Mouse (Mus musculus) G1E (cell line): ENCODE data around the gene Jarid2.

Source experiments
- CTCF ChIP-seq: IDR thresholded peaks from 2 replicates; pipeline ENCODE4 v1.5.1; 2012; ENCODE audit warnings: low read depth, low read length, inconsistent platforms, mixed read lengths
- GATA1 ChIP-seq: IDR thresholded peaks from 2 replicates; pipeline ENCODE4 v1.6.1; 2012; ENCODE audit warnings: borderline replicate concordance, low read length, inconsistent platforms, mixed read lengths
- GATA2 ChIP-seq: IDR thresholded peaks from 2 replicates; pipeline ENCODE4 v1.6.1; 2012; ENCODE audit warnings: low read depth, low read length, inconsistent platforms, borderline replicate concordance
- POLR2AphosphoS5 ChIP-seq: IDR thresholded peaks from 2 replicates; pipeline ENCODE4 v1.6.1; 2012; ENCODE audit warnings: low read depth, low read length, inconsistent platforms; ENCODE audit not compliant: insufficient replicate concordance
- TAL1 ChIP-seq: conservative IDR thresholded peaks from 2 replicates; pipeline ENCODE4 v1.6.1; 2012; ENCODE audit warnings: low read depth, low read length, inconsistent platforms, mixed read lengths

GRCm38 (mm10) chr13:44833353-44833752 is 104.1 kb downstream of the Jarid2 start:
- TF ChIP-seq CTCF (no peak), TAL1 (no peak), GATA1 (no peak), POLR2AphosphoS5 (no peak), GATA2 (no peak)
